Mouse (Mus musculus): ENCODE measurements around the gene Tmem150b.

Gene Tmem150b

DNA sequence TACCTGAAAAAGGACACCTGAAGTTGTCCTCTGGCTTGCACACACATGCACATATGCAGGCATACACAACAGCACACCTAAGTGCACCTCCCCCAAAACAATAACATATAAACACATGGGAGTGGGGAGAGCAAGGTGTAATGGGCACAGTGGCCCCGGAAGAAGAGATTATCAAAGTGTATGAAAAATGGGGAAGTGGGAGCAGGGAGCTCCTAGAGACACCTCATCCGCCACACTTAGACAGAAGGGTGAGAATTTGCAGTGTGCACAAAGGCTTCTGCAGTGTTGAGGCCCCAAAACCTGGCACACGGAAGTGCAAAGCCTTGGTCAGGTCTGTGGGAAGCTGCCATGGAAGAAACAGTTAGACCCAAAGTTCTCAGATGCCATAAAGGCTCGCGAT, 6.0 kb upstream of the Tmem150b start:
- no peak for DNase-seq (ENCODE audit: low spot score in 2 of 2)

DNA sequence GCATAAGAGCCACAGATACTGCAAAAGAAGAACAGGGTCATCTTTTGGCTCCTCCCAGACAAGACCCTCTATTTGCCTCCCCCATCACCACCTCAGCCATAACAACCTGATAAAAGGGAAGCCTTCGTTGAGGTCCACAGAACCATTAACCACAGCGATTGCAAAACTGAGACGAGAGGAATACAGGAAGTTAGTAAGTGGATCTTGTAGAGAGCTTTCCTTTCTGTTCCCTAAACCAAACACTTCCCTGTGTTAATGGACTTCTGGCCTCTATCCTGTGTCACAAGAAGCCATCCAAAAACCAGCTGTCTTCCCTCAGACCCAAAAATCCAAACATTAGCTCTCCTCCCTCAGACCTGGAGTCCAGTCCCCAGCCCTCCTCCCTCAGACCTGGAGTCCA, 690 bp downstream of the Tmem150b start:
- no peak for DNase-seq (ENCODE audit: low spot score in 2 of 2)

DNA sequence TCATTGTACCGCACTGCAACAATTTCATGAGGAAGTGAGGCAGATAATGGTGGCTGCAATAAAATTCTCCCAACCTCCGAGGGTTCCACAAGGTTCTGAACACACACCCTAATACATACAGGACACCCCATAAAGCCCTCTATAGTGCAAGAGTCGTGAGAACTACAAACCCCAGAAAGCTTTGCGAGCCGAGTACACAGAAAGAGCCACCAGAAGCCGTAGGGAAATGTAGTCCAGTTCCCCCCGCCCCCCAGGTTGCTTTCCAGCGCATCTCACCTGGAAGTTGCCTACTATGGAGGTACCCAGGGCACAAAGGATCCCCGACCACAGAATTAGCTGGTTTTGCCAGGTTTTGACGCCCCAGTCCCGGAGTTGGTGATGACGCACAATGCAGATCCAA, 1.5 kb downstream of the Tmem150b start:
- DNase-seq (ENCODE audit: low spot score in 2 of 2): peak in 1 of 2 experiments; percentile 27

DNA sequence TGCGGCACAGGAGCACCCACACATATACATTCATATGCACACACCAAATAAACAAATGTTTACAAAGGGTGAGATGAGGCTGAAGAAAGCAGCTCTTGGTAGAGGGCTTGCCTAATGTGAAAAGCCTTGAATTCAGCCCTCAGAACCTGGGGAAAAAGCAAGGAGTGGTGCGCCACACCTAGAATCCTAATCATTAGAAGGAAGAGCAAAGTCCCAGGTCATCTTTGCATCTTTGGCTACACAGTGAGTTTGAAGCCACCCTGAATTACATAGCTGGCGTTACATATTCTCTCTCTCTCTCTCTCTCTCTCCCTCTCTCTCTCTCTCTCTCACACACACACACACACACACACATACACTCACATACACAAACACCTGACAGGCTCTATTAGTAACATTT, 5.8 kb downstream of the Tmem150b start:
- DNase-seq (ENCODE audit: low spot score in 2 of 2): no peak

DNA sequence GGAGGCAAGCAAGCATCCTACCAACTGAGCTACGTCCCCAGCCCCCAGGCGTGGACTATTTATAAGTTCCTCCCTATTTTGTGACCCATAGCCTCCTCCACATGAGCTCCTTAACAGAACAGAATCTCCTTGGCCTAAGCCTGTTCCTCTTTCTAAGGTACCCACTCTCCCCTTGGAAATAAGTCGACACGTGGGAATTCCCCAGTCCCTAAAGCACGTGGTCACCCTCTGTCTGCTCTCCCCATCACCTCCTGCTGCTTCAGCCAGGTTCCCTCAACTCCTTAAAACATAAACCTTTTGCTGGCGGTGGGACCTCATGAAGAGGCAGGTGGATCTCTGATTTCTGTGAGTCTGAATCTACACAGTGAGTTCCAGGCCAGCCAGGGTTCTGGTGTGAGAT, 8.1 kb downstream of the Tmem150b start:
- no peak for DNase-seq (ENCODE audit: low spot score in 2 of 2)

DNA sequence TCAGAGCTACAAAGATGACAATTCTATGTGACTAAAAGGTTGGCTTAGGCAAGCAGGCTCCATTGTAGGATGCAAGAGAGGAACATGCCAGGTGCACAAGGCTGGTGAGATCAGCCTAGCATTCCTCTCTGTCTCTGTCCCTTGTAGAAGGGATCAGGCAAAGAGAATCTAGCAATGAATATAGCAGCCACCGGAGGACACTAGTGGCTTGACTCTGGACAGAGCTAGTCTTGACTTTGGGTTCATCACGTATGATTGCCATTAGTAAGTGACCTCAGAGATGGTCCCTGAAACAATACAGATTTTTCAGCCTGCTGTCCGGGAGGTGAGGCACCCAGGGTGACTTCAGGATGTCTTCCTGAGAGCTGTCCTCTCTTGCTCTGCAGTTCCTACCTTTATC, 12.5 kb downstream of the Tmem150b start:
- no peak for DNase-seq (ENCODE audit: low spot score in 2 of 2)

DNA sequence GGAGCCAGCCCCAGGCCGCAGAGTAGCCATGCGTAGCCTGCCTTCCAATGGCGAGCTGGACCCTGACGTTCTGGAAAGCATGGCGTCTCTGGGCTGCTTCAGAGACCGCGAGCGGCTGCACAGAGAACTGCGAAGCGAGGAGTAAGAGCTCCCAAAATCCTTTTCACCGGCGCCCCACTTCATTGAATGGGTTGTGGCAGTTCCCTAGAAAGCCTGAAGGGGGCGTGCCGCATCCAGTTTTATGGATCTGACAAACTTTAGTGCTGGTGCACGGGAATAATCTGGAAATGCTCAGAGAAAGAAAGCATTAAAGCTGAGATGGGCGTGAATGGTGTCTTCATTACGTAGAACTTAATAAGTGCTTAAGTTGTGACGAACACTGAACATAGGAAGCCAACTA, 20.0 kb downstream of the Tmem150b start:
- DNase-seq (ENCODE audit: low spot score in 2 of 2): peak in 1 of 2 experiments; percentile 63

DNA sequence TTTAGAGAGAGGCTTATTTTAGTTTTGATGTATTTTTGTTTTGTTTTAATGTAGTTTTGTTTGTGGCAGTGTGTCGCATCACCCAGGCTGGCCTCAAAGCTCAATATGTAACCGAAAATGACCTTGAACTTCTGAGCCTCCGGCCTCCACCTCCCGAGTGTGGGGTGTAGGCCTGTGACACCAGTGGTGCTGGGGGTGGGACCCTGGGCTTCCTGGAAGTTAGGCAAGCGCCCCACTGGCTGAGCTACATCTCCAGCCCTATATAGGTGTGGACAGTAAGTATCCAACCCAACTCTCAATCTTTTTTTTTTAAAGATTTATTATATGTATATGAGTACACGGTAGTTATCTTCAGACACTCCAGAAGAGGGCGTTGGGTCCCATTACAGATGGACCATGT, 21.9 kb downstream of the Tmem150b start:
- no peak for DNase-seq (ENCODE audit: low spot score in 2 of 2)

DNA sequence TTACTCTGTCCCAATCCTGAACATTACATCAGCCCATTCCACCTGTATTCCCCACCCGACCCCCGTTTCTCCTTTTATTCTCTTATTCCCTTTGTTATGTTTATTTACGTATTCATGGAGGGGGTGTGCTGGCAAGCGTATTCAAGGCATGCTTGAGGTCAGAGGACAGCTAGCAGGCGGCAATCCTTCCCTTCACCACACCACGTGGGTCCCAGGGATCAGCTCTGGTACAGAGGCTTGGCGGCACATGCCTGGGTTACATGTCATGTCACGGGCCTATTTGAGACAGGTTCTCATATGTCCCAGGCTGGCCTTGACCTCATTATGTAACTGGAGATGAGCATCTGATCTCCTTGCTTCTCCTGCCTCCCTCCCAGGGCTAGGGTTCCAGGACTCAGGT, 22.7 kb downstream of the Tmem150b start:
- no peak for DNase-seq (ENCODE audit: low spot score in 2 of 2)

DNA sequence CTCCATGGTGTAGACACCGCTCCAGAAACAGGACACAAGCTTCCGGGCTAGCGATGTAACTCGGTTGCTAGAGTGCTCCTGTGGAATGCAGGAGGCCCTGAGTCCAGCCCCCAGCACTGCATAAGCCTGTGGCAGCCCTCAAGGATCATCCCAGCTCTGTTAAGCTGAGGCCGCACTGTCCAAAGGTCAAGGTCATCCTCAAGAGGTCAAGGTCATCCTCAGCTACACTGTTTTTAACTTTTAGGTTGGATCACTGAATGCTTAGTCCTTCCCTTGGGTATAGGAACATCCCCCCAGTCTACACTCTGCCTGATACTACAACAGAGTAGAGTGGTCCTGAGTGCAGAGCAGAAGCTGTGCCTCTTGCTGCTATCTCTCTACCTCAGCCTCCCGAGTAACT, 32.0 kb downstream of the Tmem150b start:
- DNase-seq (ENCODE audit: low spot score in 2 of 2): no peak

DNA sequence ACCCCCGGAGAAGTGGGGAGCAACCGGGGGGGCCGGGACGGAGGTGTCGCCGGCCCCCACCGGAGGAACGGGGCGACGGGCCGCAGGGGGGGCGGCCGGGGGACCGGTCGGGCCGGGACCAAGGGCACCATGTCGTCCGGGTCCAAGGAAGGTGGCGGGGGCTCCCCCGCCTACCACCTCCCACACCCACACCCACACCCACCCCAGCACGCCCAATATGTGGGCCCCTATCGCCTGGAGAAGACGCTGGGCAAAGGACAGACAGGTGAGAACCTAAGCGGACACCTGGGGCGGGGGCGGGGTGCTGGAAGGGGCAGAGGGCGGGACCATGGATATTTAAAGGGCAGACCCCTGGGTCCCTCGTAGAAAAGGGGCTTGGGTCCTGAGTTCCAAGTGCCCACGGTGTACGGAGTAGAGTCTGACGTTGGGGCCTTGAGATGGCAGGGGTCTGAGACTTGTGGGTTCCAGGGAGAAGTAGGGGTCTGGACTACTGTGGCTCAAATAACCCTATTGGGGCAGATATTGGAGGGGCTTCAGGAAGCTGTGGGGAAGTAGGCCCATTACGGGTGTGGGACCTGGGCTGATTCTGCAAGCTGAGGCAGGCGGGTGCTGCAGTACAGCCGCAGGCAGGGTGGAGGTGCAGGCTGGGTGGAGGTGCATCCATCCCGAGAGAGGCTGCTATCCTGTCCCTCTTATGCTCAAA, 33.9 kb downstream of the Tmem150b start:
- peak in 1 of 2 experiments; percentile 32 for DNase-seq (ENCODE audit: low spot score in 2 of 2)

DNA sequence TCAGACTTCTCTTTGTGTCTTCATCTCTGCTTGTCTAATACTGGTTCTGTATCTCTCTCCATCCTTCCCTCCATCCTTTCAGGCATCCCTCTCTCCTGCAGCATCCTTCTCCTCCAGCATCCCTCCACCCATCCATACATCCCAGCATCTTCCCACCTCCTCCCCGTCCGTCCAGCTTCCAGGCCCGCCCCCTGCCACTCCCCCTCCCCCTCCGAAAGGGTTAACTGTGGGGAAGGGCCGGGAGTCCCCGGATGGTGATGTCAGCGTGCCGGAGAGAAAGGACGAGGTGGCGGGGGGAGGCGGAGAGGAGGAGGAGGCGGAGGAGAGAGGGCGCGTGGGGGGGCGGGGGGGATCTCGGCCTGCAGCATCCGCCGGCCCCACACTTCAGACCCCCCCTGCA, 34.7 kb downstream of the Tmem150b start, which contains the start of gene Brsk1:
Brsk1 (plus strand) TSS at position 218 of the 400 bp plus-strand sequence.
- peak; percentile 79 to 89 for DNase-seq (ENCODE audit: low spot score in 2 of 2)

DNA sequence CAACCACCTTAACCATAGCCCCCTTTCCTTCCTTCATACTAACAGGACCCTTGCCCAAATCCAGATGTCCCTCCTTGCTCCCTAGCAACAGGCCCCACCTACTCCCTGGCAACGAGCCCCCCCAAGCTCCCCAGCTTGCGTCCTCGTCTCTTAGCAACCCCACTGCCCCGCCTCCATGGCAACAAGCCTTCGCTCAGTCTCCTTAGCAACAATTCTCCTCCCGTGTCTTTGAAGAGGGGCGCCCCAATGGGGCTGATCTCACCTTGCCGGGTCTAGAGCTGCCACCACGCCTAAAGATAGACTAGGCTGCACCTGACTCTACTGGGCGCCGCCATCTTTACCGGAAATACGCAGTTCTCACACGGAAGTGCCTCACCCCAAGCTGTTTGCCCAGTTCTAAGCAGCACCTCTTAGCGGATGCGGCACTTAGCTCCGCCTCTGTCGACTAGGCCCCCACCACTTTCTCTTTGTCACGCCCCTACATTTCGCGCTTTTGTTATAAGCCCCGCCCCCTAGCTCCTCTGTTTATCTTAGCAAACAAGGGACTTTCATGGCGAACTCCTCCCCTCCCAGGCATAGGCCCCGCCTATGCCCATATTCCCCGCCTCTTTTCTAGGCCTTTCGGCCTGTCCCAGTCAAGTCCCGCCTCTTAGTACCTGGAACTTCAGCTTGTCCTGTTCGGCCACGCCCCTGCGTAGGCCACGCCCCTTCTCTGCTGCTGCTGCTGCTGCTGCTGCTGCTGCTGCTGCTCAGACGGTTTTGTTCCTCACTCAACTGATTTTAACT, 40.2 kb downstream of the Tmem150b start, which contains the start of gene Hspbp1:
Hspbp1 (minus strand) TSS at position 437 of the 786 bp plus-strand sequence.
- peak; percentile 66 to 82 for DNase-seq (ENCODE audit: low spot score in 2 of 2)

DNA sequence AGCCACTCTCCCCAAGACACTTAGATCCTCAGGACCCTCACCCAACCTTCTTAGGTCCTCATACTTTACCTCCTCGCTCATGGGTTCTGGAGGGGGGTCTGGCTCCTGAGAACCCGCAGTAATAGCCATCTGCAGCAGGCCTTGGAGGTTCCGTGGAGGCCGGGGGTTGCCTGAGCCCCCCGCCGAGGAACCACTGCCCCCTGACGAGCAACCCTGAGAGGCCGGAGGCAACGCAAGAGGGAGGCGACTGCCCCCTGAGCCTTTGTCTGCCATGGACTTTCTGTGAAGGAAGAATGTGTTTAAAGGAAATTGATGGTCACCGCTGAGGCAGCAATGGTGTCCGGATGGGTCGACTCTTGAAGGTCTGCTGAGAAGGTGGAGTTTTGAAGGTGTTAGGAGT, 40.8 kb downstream of the Tmem150b start:
- DNase-seq (ENCODE audit: low spot score in 2 of 2): peak in 1 of 2 experiments; percentile 13

DNA sequence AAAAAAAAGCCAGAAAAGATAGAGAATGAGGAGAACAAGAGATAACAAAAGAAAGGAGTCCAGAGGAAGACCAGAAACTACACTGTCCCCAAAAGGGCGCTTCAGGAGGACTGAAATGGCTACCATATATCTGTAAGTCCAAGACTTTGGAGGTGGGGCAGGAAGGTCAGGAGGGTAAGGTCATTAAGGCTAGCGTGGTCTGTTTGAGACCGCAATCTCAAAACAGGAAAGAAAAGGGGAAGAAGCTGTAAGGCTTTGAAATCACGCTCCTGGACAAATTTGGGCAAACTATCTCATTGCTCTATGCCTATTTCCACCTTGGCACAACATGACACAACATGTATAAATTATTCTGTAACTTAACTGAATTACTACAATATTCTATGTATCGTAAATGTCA, 41.7 kb downstream of the Tmem150b start:
- no peak for DNase-seq (ENCODE audit: low spot score in 2 of 2)

DNA sequence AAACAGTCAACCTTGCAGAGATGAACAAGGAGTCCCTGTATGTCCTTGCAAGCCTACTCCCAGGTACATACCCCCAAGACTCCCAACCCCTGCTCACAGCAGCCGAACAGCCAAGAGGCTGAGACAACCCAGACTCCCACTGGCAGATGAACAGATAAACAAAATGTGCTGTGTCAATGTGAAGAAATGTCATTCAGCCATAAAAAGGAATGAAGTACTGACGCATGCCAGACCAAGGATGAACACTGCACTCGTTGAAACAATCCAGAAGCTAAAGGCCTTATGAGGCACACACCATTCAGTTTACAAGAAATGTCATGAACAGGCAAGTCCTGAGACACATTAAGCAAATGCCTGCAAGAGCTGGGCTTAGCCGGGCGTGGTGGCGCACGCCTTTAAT, 49.8 kb downstream of the Tmem150b start:
- no peak for DNase-seq (ENCODE audit: low spot score in 2 of 2)

DNA sequence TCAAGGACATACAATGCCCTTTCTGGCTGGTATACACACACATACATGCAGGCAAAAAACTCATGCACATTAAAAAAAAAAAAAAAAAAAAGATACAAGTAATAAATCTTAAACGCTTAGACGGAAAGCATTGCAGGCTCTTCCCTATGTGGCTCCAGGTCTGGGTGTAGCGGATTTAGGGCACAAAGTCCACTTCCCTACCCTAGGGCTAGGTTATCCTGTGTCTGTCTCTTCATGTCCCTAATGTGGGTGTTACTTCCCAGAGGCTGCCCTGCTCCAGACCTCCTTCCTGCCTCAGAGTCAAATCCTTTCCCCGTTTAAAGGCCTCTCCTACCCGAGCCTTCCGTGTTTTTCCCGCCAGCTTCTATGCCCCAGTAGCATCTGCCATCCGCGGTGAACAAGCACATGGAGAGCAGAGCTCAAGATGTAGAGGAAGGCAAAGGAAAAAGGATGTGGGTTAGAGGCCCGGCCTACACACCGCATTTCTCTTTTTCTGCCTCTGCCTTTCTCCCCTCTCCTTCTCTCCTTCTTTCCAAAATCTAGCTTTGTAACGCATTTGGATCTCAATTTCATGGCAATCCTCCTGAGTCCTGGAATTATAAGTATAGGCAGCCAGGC, 50.8 kb downstream of the Tmem150b start:
- no peak for DNase-seq (ENCODE audit: low spot score in 2 of 2)

DNA sequence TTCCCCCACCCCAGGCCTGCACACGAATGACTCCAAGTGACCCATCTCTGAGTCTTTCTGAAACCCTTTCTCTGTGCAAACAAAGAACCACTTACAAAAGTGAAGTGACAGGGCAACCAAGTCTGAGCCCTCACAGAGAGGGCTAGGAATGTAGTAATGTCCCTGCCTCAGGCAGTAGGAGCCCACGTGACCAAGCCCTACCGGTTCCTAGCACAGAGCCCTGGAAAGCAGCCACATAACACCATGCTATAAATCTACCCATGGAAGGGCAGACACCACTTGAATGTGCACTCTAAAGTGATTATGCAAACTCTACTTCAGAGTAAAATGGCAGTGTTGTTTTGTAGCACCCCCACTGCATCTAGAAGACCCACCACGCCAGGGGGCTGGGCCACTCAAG, 53.1 kb downstream of the Tmem150b start:
- no peak for DNase-seq (ENCODE audit: low spot score in 2 of 2)

DNA sequence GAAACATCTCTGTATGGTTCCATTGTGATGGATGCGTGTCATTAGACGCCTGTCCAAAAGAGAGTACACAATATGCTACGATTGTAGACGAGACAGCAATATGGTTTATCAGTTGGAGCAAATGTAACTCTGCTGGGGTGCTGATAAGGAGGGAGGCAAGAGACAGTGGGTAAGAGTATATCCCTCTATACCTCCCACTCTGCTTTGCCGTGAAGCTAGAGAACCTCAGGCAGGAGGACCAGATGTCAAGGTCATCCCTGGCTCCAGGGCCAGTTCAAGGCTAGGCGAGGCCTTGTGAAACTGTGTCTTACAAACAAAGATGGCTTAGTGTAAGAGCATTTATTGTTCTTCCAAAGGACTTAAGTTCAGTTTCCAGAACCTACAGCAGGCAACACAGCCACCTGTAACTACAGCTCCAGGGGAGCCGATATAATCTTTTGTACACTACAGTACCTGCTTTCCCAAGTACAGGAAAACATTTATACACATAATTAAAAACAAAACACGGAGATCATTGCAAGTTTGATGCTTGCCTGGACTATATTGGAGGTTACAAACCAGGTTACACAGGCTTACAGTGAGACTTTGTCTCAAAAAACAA, 54.3 kb downstream of the Tmem150b start:
- no peak for DNase-seq (ENCODE audit: low spot score in 2 of 2)

DNA sequence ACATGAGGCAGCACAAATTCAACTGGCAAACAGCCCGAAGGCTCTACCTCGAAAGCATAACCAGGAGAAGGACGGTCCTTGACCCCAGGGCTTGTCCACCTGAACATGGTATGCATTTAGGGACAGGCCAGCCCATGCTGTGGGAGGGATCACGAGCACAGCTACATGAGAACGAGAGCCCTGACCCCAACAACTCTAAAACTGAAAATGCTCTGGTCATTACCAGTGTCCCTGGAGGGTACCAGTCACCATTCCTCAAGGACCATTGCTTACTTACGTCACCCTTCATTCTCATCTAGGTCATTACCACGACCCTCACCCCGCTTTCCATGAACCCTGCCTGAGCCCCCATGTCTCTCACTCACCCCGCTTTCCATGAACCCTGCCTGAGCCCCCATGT, 55.9 kb downstream of the Tmem150b start:
- DNase-seq (ENCODE audit: low spot score in 2 of 2): no peak

DNA sequence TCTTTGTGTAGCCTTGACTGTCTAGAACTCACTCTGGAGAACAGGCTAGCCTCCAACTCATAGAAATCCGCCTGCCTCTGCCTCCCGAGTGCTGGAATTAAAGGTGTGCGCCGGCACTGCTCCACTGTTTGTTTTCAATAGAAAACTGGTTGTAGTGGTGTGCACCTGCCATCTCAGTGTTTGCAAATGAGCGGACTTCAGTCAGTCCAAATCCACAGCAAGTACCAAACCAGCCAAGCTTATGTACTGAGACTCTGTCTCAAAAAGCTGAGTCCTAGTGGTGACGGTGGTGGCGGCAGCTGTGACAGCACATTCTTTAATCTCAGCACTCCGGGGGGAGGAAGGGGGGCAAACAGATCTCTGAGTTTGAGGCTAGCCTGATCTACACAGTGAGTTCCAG, 56.5 kb downstream of the Tmem150b start:
- no peak for DNase-seq (ENCODE audit: low spot score in 2 of 2)

DNA sequence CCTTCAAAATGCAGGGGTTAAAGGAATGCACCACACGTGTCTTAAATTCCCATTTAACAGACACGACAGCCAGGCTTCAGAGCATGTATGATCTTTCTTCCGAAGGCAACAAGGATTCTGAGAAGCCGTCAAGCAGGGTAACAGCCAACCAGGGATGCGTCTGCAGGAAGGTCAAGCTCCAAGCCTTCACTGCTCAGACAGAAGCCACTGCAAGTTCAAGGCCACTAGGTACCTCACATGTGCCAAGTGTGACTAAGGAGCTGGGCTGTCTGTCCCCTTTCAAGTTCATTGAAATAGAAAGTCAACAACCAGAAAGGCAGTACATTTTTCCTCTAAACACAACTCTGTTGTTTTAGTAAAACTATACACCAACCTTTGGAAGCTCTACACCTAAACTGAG, 58.2 kb downstream of the Tmem150b start:
- no peak for DNase-seq (ENCODE audit: low spot score in 2 of 2)
